Mouse (Mus musculus) CD4-positive naive resting alpha-beta T cell, adult 57 days (primary cell): ENCODE data around the gene Ampd2. TPM values are rescaled to one million over a fixed set of nuclear protein-coding genes. Genes with fewer than 3 reads are reported as not detected.

Experiments
- total RNA-seq: library from RNA; stranded (reverse); gene quantifications from one replicate; pipeline ENCODE4 v1.2.4, GENCODE M21; 2023

The Ampd2 gene
- total RNA-seq: 33.1 TPM

DNA sequence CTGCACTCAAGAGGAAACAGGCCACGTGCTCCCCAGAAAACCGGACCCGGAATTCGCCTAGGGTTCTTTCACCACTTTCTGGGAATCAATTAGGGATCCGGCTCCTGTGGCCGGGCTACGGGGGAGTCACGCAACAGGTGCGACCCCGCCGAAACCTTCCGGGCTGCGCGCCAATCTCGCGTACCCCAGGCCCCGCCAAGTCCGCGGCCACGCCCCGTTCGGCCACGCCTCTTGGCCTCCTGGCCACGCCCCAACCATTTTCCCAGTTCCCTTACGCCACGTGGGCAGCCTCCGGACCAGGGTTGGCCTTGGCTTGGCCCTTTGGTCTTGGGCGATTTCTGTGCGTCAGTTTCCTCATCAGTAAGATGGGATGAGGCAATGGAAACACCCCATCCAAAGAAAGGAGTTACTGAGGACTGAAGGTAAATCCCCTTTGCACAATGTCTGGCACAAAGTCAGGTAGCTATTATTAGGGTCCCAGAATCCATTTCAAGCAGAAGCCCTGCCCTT lies at the start of gene Ampd2:
Ampd2 (minus strand) TSS at position 182 of the 510 bp plus-strand sequence.

DNA sequence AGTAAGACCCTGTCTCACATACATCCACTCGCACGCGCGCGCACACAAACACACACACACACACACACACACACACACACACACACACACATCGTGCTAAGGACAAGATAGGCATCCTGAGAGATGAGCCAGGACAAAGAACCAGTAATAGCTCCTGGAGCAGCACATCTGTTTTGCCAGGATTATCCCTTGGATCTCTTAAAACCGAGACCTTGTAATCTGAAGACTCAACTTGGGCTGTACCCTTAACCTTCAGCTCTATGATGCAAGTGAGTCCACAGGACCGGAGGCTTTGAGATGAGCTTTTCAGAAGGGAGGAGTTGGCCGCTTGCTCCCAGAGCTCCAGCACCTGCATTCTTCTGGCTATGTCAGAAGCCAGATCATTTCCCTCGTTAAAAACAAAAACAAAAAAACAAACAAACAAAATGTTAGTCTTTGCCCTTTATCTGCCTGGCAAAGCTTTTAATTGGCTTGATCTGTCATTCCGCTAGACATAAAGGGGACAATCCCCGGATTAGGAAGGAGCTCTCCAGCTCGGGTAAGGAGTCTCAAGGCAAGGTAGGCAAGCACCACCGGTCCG lies 6.2 kb upstream of the Ampd2 start, which contains the start of gene Gnat2:
Gnat2 (plus strand) TSS at position 254 of the 580 bp plus-strand sequence.

DNA sequence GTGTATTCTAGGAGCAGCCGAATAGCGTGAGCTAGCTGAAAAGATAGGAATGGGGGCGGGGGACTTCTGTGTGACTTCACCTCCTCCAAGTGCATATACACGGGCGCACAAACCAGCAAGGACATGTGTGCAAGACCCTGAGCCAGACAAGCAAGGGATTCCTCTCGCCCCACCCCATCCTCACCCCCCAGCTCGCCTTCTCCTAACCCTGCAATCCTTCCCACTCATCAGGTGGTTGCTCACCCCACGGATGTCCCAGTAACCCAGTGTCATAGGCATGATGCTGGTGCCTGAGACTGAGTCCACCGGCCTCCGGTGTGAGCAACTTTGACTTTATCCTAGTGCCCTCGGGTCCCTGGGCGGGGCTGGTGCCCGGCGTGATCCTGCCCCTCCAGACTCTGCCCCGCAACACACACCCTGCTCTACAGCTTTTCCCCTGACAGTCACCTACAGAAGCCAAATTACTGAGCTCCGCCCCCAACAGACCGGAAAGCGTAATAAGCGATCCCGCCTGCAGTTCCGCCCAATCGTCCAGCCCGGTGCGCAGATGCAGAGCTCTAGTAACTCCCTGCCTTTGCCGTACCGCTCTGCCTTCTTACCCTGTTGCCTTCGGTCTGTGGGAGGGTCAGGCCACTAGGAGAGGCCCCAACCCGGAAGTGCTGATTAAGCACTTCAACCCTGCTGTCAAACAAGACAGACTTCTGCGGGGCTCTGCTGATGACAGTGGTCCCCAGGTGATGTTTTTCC lies 41.9 kb downstream of the Ampd2 start, which contains the start of gene Gstm4:
Gstm4 (minus strand) TSS at position 501 of the 747 bp plus-strand sequence.

Other genes with a start within 250 kb of the Ampd2 start
- not detected for gene Eps8l3, start 209.4 kb downstream of the Ampd2 start, total RNA-seq
- not detected for gene Gstm5, start 190.8 kb downstream of the Ampd2 start, total RNA-seq
- 2.7 TPM for gene Gstm7, start 154.8 kb downstream of the Ampd2 start, total RNA-seq
- not detected for gene Gstm6, start 142.9 kb downstream of the Ampd2 start, total RNA-seq
- not detected for gene Gstm3, start 117.4 kb downstream of the Ampd2 start, total RNA-seq
- gene Gstm2, start 100.2 kb downstream of the Ampd2 start, total RNA-seq: 1.3 TPM
- 9.4 TPM for gene Gstm1, start 68.7 kb downstream of the Ampd2 start, total RNA-seq
- gene Gstm4, start 41.8 kb downstream of the Ampd2 start, total RNA-seq: 3.9 TPM
- gene Gnat2, start 6.1 kb upstream of the Ampd2 start, total RNA-seq: not detected
- 86.8 TPM for gene Gnai3, start 59.5 kb upstream of the Ampd2 start, total RNA-seq
- gene Gpr61, start 68.2 kb upstream of the Ampd2 start, total RNA-seq: not detected
- gene Amigo1, start 99.7 kb upstream of the Ampd2 start, total RNA-seq: 2.4 TPM
- 33.5 TPM for gene Cyb561d1, start 114.6 kb upstream of the Ampd2 start, total RNA-seq
- gene Atxn7l2, start 124.3 kb upstream of the Ampd2 start, total RNA-seq: 43.8 TPM
- gene Sypl2, start 140.0 kb upstream of the Ampd2 start, total RNA-seq: not detected
- 33.5 TPM for gene Psma5, start 170.3 kb upstream of the Ampd2 start, total RNA-seq
- 1.3 TPM for gene Sort1, start 197.4 kb upstream of the Ampd2 start, total RNA-seq